Mouse (Mus musculus) heart, postnatal 0 days (tissue): ENCODE measurements around the gene Tbx1.

Experiments used
- CTCF ChIP-seq: IDR thresholded peaks from 2 replicates; pipeline ENCODE4 v1.5.1; 2016; ENCODE audit warnings: antibody characterized with exemption, control low read depth, low read depth
- EP300 ChIP-seq: IDR thresholded peaks from 2 replicates; pipeline ENCODE4 v1.6.1; 2016; ENCODE audit warnings: antibody characterized with exemption, low read depth

DNA sequence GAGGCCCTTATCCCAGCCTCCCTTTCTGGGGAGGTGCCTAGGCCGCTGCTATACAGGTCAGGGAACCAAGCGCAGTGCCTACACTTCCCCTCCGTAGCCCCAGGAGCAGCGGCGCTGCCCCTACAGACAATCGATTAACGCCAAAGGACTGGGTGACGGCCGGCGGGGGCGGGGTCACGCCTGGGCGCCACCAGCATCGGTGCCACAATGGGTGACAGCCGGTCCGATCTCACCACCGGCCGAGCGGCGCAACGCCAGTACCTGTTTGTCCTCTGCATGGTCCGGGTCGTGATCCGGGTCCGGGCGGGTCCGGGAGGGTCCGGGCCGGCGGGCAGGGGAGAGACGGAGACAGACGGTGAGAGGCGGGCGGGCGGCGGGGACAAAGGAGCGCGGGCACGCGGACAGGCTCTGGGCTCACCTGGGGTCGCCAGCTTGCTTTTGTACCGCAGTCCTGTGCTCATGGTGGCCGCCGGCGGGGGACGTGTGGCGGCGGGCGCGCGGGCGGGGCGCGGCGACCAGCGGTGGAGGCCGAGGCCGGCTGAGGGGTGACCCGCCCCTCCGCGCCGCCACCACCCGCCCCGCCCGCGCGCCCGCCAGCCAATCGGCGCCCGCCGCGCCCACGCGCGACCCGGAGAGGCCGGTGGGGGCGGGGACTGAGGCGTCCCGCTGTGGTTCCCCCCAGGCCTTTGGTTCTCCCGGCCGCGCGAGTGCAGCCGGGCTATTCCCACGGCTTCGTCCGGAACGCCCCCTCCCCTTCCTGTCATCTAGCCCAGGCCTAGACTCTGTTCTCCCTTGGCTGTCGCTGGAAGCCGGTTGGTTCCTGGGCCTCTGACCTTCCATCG lies 39.1 kb upstream of the Tbx1 start, which contains the start of gene Sept5:
- TF ChIP-seq CTCF, result no peak
- TF ChIP-seq EP300, result no peak
